In genomic region chr6:126955734-126956133, GRCm38 (mm10) we compare ENCODE assay signal across 9 mouse cellular contexts. TPM values are rescaled to one million over a fixed set of nuclear protein-coding genes. Genes with fewer than 3 reads are reported as not detected.
DNase-seq lines count a peak whose midpoint lies in the region; ATAC-seq and TF ChIP-seq lines count a peak whose summit lies in the region.
"Had no signal": no experiment of that assay in that cellular context is flagged by ENCODE, and none has a peak within 500 bp of the region (broad histone marks: within the 10 kb centered on the region; RNA-seq: fewer than 3 reads in every experiment).

No protein-coding gene starts in this region.

- WGBS in kidney, adult 2 months, result 7% methylated on average over 10 of the region's 10 CpGs
- 12% methylated on average over 10 of the region's 10 CpGs for WGBS in kidney, embryonic 15.5 days
- WGBS in forebrain, embryonic 16.5 days, result 6% methylated on average over 10 of the region's 10 CpGs
- WGBS in liver, embryonic 11.5 days, result 12% methylated on average over 10 of the region's 10 CpGs

- TF ChIP-seq POLR2A in kidney, adult 2 months (IDR thresholded peaks at IDR 0.05; ENCODE audit: low read depth, low read length), result no peak

- no peak for ATAC-seq in kidney, embryonic 15.5 days (replicated peaks; ENCODE audit: low FRiP score)
- ATAC-seq in forebrain, embryonic 16.5 days, result peak; percentile 61
- no peak for ATAC-seq in liver, embryonic 11.5 days (replicated peaks; ENCODE audit: low FRiP score)

- peak; percentile 87 for TF ChIP-seq CTCF in kidney, adult 2 months (conservative IDR thresholded peaks at IDR 0.05; ENCODE audit: insufficient read depth, insufficient read length, low read depth, low read length)

- H3K4me1 ChIP-seq in kidney, adult 2 months (ENCODE audit: control insufficient read depth, insufficient read depth, low read length), result no peaks in the 10 kb centered on the region
- H3K4me1 ChIP-seq in kidney, embryonic 15.5 days, result no peaks in the 10 kb centered on the region
- no peaks in the 10 kb centered on the region for H3K4me1 ChIP-seq in forebrain, embryonic 16.5 days (replicated peaks; ENCODE audit: control insufficient read depth, insufficient read depth, low read length)
- H3K4me1 ChIP-seq in liver, embryonic 11.5 days (replicated peaks; ENCODE audit: control insufficient read depth, insufficient read depth, low read length), result no peaks in the 10 kb centered on the region
- H3K4me1 ChIP-seq: stomach, embryonic 15.5 days had no signal

- DNase-seq in kidney, adult 2 months, result peak; percentile 67
- DNase-seq in brain, embryonic 18.5 days (ENCODE audit: low read depth, low spot score), result peak; percentile 52
- peak; percentile 17 to 67 for DNase-seq in kidney, adult 8-10 months
- DNase-seq in liver, embryonic 11.5 days (ENCODE audit: low spot score), result peak; percentile 68
- peak; percentile 51 for DNase-seq in retina, adult 2 months (ENCODE audit: low read depth, low spot score)
- peak; percentile 58 for DNase-seq in thymus, postnatal 25 days

- H3K9me3 ChIP-seq in kidney, embryonic 15.5 days (replicated peaks), result no peaks in the 10 kb centered on the region
- H3K9me3 ChIP-seq in forebrain, embryonic 16.5 days (ENCODE audit: control insufficient read depth, low read length), result no peaks in the 10 kb centered on the region
- no peaks in the 10 kb centered on the region for H3K9me3 ChIP-seq in liver, embryonic 11.5 days (ENCODE audit: control insufficient read depth, low read length)
- H3K9me3 ChIP-seq: stomach, embryonic 15.5 days had no signal

- no peaks in the 10 kb centered on the region; the same call in 1 of the 2 replicates for H3K36me3 ChIP-seq in kidney, adult 2 months (ENCODE audit: control insufficient read depth, insufficient read depth, low read length)
- peaks cover 44% of the 10 kb centered on the region for H3K36me3 ChIP-seq in kidney, embryonic 15.5 days
- H3K36me3 ChIP-seq in forebrain, embryonic 16.5 days (ENCODE audit: control insufficient read depth, insufficient read depth), result no peaks in the 10 kb centered on the region; the same call in none of the 2 replicates
- H3K36me3 ChIP-seq in liver, embryonic 11.5 days (ENCODE audit: control insufficient read depth, insufficient read depth, low read length), result no peaks in the 10 kb centered on the region; the same call in 1 of the 2 replicates

- H3K27me3 ChIP-seq in kidney, adult 2 months (replicated peaks; ENCODE audit: control insufficient read depth, insufficient read depth, low read length), result no peaks in the 10 kb centered on the region
- H3K27me3 ChIP-seq in kidney, embryonic 15.5 days, result no peaks in the 10 kb centered on the region
- H3K27me3 ChIP-seq in forebrain, embryonic 16.5 days (replicated peaks; ENCODE audit: control insufficient read depth, insufficient read depth, low read length), result no peaks in the 10 kb centered on the region
- H3K27me3 ChIP-seq in liver, embryonic 11.5 days (replicated peaks; ENCODE audit: control insufficient read depth, insufficient read depth, low read length), result no peaks in the 10 kb centered on the region
- H3K27me3 ChIP-seq: stomach, embryonic 15.5 days had no signal

- no peak overlapping the region for H3K9ac ChIP-seq in kidney, embryonic 15.5 days
- H3K9ac ChIP-seq in forebrain, embryonic 16.5 days (replicated peaks; ENCODE audit: low read depth, low read length), result no peak overlapping the region
- no peak overlapping the region for H3K9ac ChIP-seq in liver, embryonic 11.5 days (ENCODE audit: low read depth, low read length)
- H3K9ac ChIP-seq: stomach, embryonic 15.5 days had no signal

- no peak overlapping the region for H3K4me2 ChIP-seq in kidney, embryonic 15.5 days
- H3K4me2 ChIP-seq in forebrain, embryonic 16.5 days (ENCODE audit: low read length), result no peak overlapping the region
- H3K4me2 ChIP-seq in liver, embryonic 11.5 days, result no peak overlapping the region
- H3K4me2 ChIP-seq: stomach, embryonic 15.5 days had no signal

- no peak overlapping the region for H3K27ac ChIP-seq in kidney, adult 2 months (ENCODE audit: insufficient read depth, low read depth, low read length)
- no peak overlapping the region for H3K27ac ChIP-seq in kidney, embryonic 15.5 days
- H3K27ac ChIP-seq in forebrain, embryonic 16.5 days (ENCODE audit: low read length), result no peak overlapping the region
- H3K27ac ChIP-seq in liver, embryonic 11.5 days (ENCODE audit: low read depth, low read length), result no peak overlapping the region
- H3K27ac ChIP-seq: stomach, embryonic 15.5 days had no signal

- no peak overlapping the region for H3K4me3 ChIP-seq in kidney, adult 2 months (ENCODE audit: insufficient read depth, low read depth, low read length)
- no peak overlapping the region for H3K4me3 ChIP-seq in kidney, embryonic 15.5 days (replicated peaks)
- H3K4me3 ChIP-seq in forebrain, embryonic 16.5 days (replicated peaks; ENCODE audit: low read length), result no peak overlapping the region
- no peak overlapping the region for H3K4me3 ChIP-seq in liver, embryonic 11.5 days (ENCODE audit: low read depth, low read length)
- H3K4me3 ChIP-seq: stomach, embryonic 15.5 days had no signal

RNA-seq across cellular contexts. Expression of gene D6Wsu163e, which starts 16.0 kb away (rescaled TPM):
- polyA plus RNA-seq in kidney, adult 2 months (2012; rRNA removed), result 5.9 and 8.7 TPM in 2 replicates
- polyA plus RNA-seq in kidney, embryonic 15.5 days (2015; fragmentation: Nextera tagmentation; extraction: Ambion mirVana), result 17.2 and 18.0 TPM in 2 replicates
- polyA plus RNA-seq in forebrain, embryonic 16.5 days (2015; fragmentation: Nextera tagmentation; extraction: Ambion mirVana), result 36.6 and 37.4 TPM in 2 replicates
- polyA plus RNA-seq in liver, embryonic 11.5 days (2014; fragmentation: Nextera tagmentation; extraction: Ambion mirVana), result 20.9 and 27.1 TPM in 2 replicates

RNA-seq across cellular contexts. Expression of gene Rad51ap1, which starts 16.3 kb away (rescaled TPM):
- 0.54 and 0.75 TPM in 2 replicates for polyA plus RNA-seq in kidney, adult 2 months (2012; rRNA removed)
- 58.2 and 61.5 TPM in 2 replicates for polyA plus RNA-seq in kidney, embryonic 15.5 days (2015; fragmentation: Nextera tagmentation; extraction: Ambion mirVana)
- polyA plus RNA-seq in forebrain, embryonic 16.5 days (2015; fragmentation: Nextera tagmentation; extraction: Ambion mirVana), result 29.5 and 29.9 TPM in 2 replicates
- 85.7 and 95.3 TPM in 2 replicates for polyA plus RNA-seq in liver, embryonic 11.5 days (2014; fragmentation: Nextera tagmentation; extraction: Ambion mirVana)

RNA-seq across cellular contexts. Expression of gene Dyrk4, which starts 34.1 kb away (rescaled TPM):
- polyA plus RNA-seq in kidney, adult 2 months (2012; rRNA removed), result not detected in 2 replicates
- polyA plus RNA-seq in kidney, embryonic 15.5 days (2015; fragmentation: Nextera tagmentation; extraction: Ambion mirVana), result not detected in 2 replicates
- 0.11 TPM in 1 of 2 replicates, not detected in the other for polyA plus RNA-seq in forebrain, embryonic 16.5 days (2015; fragmentation: Nextera tagmentation; extraction: Ambion mirVana)
- not detected in 2 replicates for polyA plus RNA-seq in liver, embryonic 11.5 days (2014; fragmentation: Nextera tagmentation; extraction: Ambion mirVana)
- polyA plus RNA-seq: stomach, embryonic 15.5 days had no signal

RNA-seq across cellular contexts. Expression of gene Fgf6, which starts 59.7 kb away (rescaled TPM):
- 0.02 TPM in 1 of 2 replicates, not detected in the other for polyA plus RNA-seq in kidney, adult 2 months (2012; rRNA removed)
- 0.12 and 0.24 TPM in 2 replicates for polyA plus RNA-seq in kidney, embryonic 15.5 days (2015; fragmentation: Nextera tagmentation; extraction: Ambion mirVana)
- not detected in 2 replicates for polyA plus RNA-seq in forebrain, embryonic 16.5 days (2015; fragmentation: Nextera tagmentation; extraction: Ambion mirVana)
- polyA plus RNA-seq in liver, embryonic 11.5 days (2014; fragmentation: Nextera tagmentation; extraction: Ambion mirVana), result 0.08 TPM in 1 of 2 replicates, not detected in the other
- polyA plus RNA-seq: stomach, embryonic 15.5 days had no signal

Comparison
In these comparisons a context has a peak if more than half of its experiments do, and no peak if none do; other contexts are left out.
1. RNA of gene Rad51ap1, which starts 16.3 kb away (polyA plus RNA-seq): 85.7 to 95.3 TPM in liver, embryonic 11.5 days, 58.2 to 61.5 TPM in kidney, embryonic 15.5 days and 29.5 to 29.9 TPM in forebrain, embryonic 16.5 days; 0.54 to 0.75 TPM in kidney, adult 2 months; every median in the first group is over 10 times any median in the second.
2. Peak in every context shown above with its lines, with median percentiles within 50 percentile points of each other: DNase-seq.